In genomic region chr15:25621351-25622199, GRCm38 (mm10) we compare ENCODE assay signal across 8 mouse cellular contexts. TPM values are rescaled to one million over a fixed set of nuclear protein-coding genes. Genes with fewer than 3 reads are reported as not detected.
DNase-seq lines count a peak whose midpoint lies in the region; ATAC-seq and TF ChIP-seq lines count a peak whose summit lies in the region.

No protein-coding gene starts in this region.

- H3K4me3 ChIP-seq in spleen, adult 2 months (ENCODE audit: extremely low read depth, insufficient read depth, insufficient read length) = peak overlapping the region; percentile 76
- H3K4me3 ChIP-seq in forebrain, embryonic 10.5 days = peak overlapping the region; percentile 86
- peak overlapping the region; percentile 60 to 63 for H3K4me3 ChIP-seq in liver, embryonic 14.5 days (ENCODE audit: insufficient read depth in 1 of 2, low read depth in 2 of 2, low read length in 2 of 2)
- H3K4me3 ChIP-seq in neural tube, embryonic 15.5 days (replicated peaks) = peak overlapping the region; percentile 69

- peaks cover 10% of the 10 kb centered on the region for H3K27me3 ChIP-seq in spleen, adult 2 months (ENCODE audit: control insufficient read depth, insufficient read depth, low read length)
- H3K27me3 ChIP-seq in forebrain, embryonic 10.5 days (ENCODE audit: poor library complexity, severe bottlenecking) = peaks cover 32% of the 10 kb centered on the region
- H3K27me3 ChIP-seq in liver, embryonic 14.5 days (ENCODE audit: control insufficient read depth, insufficient read depth, low read length) = peaks cover 21% of the 10 kb centered on the region
- H3K27me3 ChIP-seq in neural tube, embryonic 15.5 days (replicated peaks) = peaks cover 24% of the 10 kb centered on the region

- TF ChIP-seq POLR2A in spleen, adult 2 months (IDR thresholded peaks at IDR 0.05; ENCODE audit: low read depth, low read length) = no peak

- 19% methylated on average over 20 of the region's 20 CpGs for WGBS in spleen, adult 2 months
- WGBS in forebrain, embryonic 10.5 days = 3% methylated on average over 20 of the region's 20 CpGs
- 11% methylated on average over 20 of the region's 20 CpGs for WGBS in liver, embryonic 14.5 days (ENCODE audit: insufficient replicate concordance)
- WGBS in neural tube, embryonic 15.5 days = 7% methylated on average over 20 of the region's 20 CpGs

- TF ChIP-seq EP300 in liver, embryonic 14.5 days (IDR thresholded peaks at IDR 0.05; ENCODE audit: low read depth) = no peak

- H3K9me3 ChIP-seq in forebrain, embryonic 10.5 days = no peaks in the 10 kb centered on the region
- no peaks in the 10 kb centered on the region for H3K9me3 ChIP-seq in liver, embryonic 14.5 days (ENCODE audit: control insufficient read depth, low read length)
- no peaks in the 10 kb centered on the region for H3K9me3 ChIP-seq in neural tube, embryonic 15.5 days (replicated peaks)

- DNase-seq in spleen, adult 2 months (ENCODE audit: low read depth in 1 of 2, low spot score in 2 of 2) = no peak
- DNase-seq in spleen, postnatal 36 days (ENCODE audit: low spot score in 2 of 2) = no peak
- no peak for DNase-seq in forebrain, embryonic 10.5 days (ENCODE audit: extremely low spot score, low spot score)
- no peak for DNase-seq in liver, embryonic 14.5 days (ENCODE audit: low read depth in 3 of 3, low spot score in 3 of 3)
- DNase-seq in left cerebral cortex, adult 11 months (ENCODE audit: low spot score) = no peak
- DNase-seq in urinary bladder, postnatal 14 days (ENCODE audit: low spot score) = no peak
- DNase-seq in retina, postnatal 1 day = no peak

- peak; percentile 33; the same call in 1 of the 2 replicates for ATAC-seq in liver, embryonic 14.5 days (ENCODE audit: insufficient read depth)
- ATAC-seq in neural tube, embryonic 15.5 days (ENCODE audit: low FRiP score) = no peak

- no peak for TF ChIP-seq CTCF in spleen, adult 2 months (IDR thresholded peaks at IDR 0.05; ENCODE audit: extremely low read depth, insufficient read depth, insufficient read length, insufficient replicate concordance)
- no peak for TF ChIP-seq CTCF in liver, embryonic 14.5 days (IDR thresholded peaks at IDR 0.05; ENCODE audit: low read depth)

- H3K27ac ChIP-seq in spleen, adult 2 months (ENCODE audit: insufficient read depth, low read length) = peak overlapping the region; percentile 37
- H3K27ac ChIP-seq in forebrain, embryonic 10.5 days = peak overlapping the region; percentile 89
- H3K27ac ChIP-seq in liver, embryonic 14.5 days = no peak overlapping the region
- H3K27ac ChIP-seq in neural tube, embryonic 15.5 days (replicated peaks) = no peak overlapping the region

- H3K4me2 ChIP-seq in liver, embryonic 14.5 days (ENCODE audit: low read depth) = peak overlapping the region; percentile 78
- peak overlapping the region; percentile 100 for H3K4me2 ChIP-seq in neural tube, embryonic 15.5 days

- H3K4me1 ChIP-seq in spleen, adult 2 months (ENCODE audit: control insufficient read depth, insufficient read depth, insufficient read length) = no peaks in the 10 kb centered on the region; the same call in 1 of the 2 replicates
- peaks cover 36% of the 10 kb centered on the region for H3K4me1 ChIP-seq in forebrain, embryonic 10.5 days
- peaks cover 0 to 20% of the 10 kb centered on the region in 2 experiments; a peak in 2 of 4 replicates for H3K4me1 ChIP-seq in liver, embryonic 14.5 days (replicated peaks; ENCODE audit: control insufficient read depth in 2 of 2, insufficient read depth in 2 of 2, low read length in 1 of 2)
- H3K4me1 ChIP-seq in neural tube, embryonic 15.5 days = peaks cover 32% of the 10 kb centered on the region

- no peaks in the 10 kb centered on the region for H3K36me3 ChIP-seq in spleen, adult 2 months (ENCODE audit: control insufficient read depth, insufficient read depth, low read length)
- no peaks in the 10 kb centered on the region for H3K36me3 ChIP-seq in forebrain, embryonic 10.5 days (replicated peaks)
- no peaks in the 10 kb centered on the region for H3K36me3 ChIP-seq in liver, embryonic 14.5 days (replicated peaks; ENCODE audit: control insufficient read depth, insufficient read depth, low read depth)
- H3K36me3 ChIP-seq in neural tube, embryonic 15.5 days = no peaks in the 10 kb centered on the region

- H3K9ac ChIP-seq in liver, embryonic 14.5 days (replicated peaks) = peak overlapping the region; percentile 45
- no peak overlapping the region for H3K9ac ChIP-seq in neural tube, embryonic 15.5 days (replicated peaks)

RNA-seq across cellular contexts. Expression of gene Myo10, which starts 0.8 kb away (rescaled TPM):
- 14.1 and 14.6 TPM in 2 replicates for polyA plus RNA-seq in spleen, adult 2 months (2012; rRNA removed)
- polyA plus RNA-seq in forebrain, embryonic 10.5 days (2016; fragmentation: Nextera tagmentation; extraction: Ambion mirVana) = 66.3 and 68.8 TPM in 2 replicates
- polyA plus RNA-seq in liver, embryonic 14.5 days (2012; rRNA removed) = 1.8 and 2.9 TPM in 2 replicates
- polyA plus RNA-seq in liver, embryonic 14.5 days (2014; fragmentation: Nextera tagmentation; extraction: Ambion mirVana) = 2.6 and 4.5 TPM in 2 replicates
- 19.5 and 26.1 TPM in 2 replicates for polyA plus RNA-seq in neural tube, embryonic 15.5 days (2015; fragmentation: Nextera tagmentation; extraction: Ambion mirVana)

Comparison
In these comparisons a context has a peak if more than half of its experiments do, and no peak if none do; other contexts are left out.
1. H3K27ac ChIP-seq: peak in spleen, adult 2 months (single experiment) and forebrain, embryonic 10.5 days (single experiment); none in liver, embryonic 14.5 days (single experiment) and neural tube, embryonic 15.5 days (single experiment).
2. Peak in every context shown above with its lines, with median percentiles within 50 percentile points of each other: H3K4me3 ChIP-seq.